Mouse (Mus musculus): ENCODE data around the gene Mepce. TPM values are rescaled to one million over a fixed set of nuclear protein-coding genes. Genes with fewer than 3 reads are reported as not detected.
"Not testable (repeated sequence)": the region's sequence is repeated elsewhere in the genome, so short reads cannot be mapped to it uniquely, and the experiment has no call there.

Mepce gene
- polyA plus RNA-seq, 1 experiment from 2014 or later, result 5.3 TPM

DNA sequence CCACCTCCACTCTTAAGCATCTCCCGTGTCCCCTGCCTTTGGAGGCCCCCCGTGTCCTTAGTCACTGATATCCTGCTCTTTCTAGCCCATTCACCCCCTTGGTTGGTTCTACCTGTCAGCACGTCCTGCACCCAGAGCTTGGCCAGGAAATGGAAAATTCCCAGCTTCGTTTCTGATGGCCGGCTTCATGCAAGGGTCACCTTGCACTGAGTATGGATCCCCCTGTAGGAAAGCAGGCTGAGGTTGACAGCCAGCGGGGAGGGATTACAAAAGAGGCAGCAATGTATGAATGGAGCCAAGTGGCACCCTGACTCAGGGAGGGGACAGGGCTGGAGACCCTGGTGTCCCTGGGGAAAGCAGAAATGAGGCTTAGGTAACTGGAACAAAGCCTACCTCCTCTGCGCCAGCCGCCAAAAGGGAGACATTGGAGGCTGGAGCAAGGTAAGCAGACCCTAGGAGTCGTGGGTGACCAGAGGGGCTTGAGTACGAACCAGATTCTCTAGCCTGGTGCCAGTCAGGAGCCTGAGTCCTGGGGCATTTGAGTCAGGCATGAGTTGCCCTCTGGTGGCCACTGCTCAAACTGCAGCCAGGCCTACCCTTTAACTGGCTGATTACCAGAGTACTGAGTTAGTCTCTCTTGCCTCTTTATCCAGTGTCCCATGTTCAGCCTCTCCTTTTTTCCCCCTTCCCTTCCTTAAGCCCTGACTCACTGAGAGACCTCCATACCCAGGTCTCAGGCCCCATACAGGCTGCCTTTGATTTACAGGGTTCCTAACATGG lies 30.4 kb downstream of the Mepce start:
- Histone ChIP-seq H3K9me3 (replicated peaks) (no peaks in the 10 kb centered on the region), H3K27ac (peak overlapping the region; percentile 74), H3K36me3 (peaks cover 24% of the 10 kb centered on the region), H3K9ac (no peak overlapping the region), H3K4me2 (peak overlapping the region; percentile 6; the same call in 1 of the 2 replicates), H3K4me1 (replicated peaks) (peaks cover 63% of the 10 kb centered on the region), H3K4me3 (no peak overlapping the region), H3K27me3 (no peaks in the 10 kb centered on the region)
- peak; percentile 24; the same call in 1 of the 2 replicates for ATAC-seq (replicated peaks; ENCODE audit: insufficient number of reproducible peaks, insufficient read depth, low FRiP score, low read depth)
- WGBS, result 32% methylated on average over 10 of the region's 10 CpGs

DNA sequence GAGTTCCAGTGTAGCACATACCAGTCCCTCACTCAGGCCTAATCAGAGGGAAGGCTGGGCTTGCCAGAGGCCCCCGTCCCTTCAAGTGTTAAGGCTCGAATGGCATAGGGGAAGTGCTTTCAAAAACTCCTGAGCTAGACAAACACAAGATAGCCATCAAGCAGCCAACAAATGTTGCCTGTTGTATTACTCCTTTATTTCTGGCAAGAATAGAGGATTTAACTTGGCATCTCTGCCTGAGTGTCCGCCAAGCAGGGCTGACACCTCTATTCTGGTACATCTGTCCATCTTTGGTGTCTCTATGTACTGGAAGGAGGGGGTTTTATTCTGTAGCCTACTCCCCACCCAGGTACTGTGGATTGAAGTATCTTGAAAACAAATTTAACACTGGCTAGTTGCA lies 31.3 kb downstream of the Mepce start:
- no peak overlapping the region for H3K4me3 ChIP-seq
- WGBS, result 47% methylated on average over 3 of the region's 3 CpGs

DNA sequence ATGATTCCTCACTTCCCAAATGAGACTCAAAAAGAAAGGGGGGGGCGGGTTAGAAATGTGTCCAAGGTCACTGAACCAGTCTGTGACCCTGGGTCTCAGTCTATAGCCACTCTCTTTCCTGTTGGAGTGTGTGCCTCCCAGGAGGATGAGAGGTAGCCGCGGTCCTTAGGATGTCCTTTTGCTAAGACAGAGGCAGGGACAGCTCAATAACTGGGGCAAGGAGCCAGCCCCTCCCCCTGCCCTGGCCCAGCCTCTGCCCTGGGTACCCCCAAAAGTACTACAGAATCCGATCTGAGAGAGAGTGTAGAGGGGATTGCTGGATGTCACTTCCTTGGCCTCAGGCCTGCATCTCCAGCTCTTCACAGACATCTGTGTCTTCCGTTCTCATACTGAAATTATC lies 32.0 kb downstream of the Mepce start:
- ATAC-seq (replicated peaks; ENCODE audit: insufficient number of reproducible peaks, insufficient read depth, low FRiP score, low read depth), result no peak
- H3K4me3 ChIP-seq, result no peak overlapping the region
- peaks cover 79% of the 10 kb centered on the region for H3K4me1 ChIP-seq (replicated peaks)
- peaks cover 31% of the 10 kb centered on the region for H3K36me3 ChIP-seq
- H3K9ac ChIP-seq, result no peak overlapping the region
- no peaks in the 10 kb centered on the region for H3K9me3 ChIP-seq (replicated peaks)
- 81% methylated on average over 5 of the region's 5 CpGs for WGBS
- peak overlapping the region; percentile 74; the same call in 1 of the 2 replicates for H3K27ac ChIP-seq
- no peak overlapping the region for H3K4me2 ChIP-seq
- no peaks in the 10 kb centered on the region for H3K27me3 ChIP-seq

More for the DNA sequence above, 31.3 kb downstream of the Mepce start:
- H3K27ac ChIP-seq, result peak overlapping the region; percentile 74; the same call in 1 of the 2 replicates
- peaks cover 31% of the 10 kb centered on the region for H3K36me3 ChIP-seq
- peaks cover 73% of the 10 kb centered on the region for H3K4me1 ChIP-seq (replicated peaks)
- no peaks in the 10 kb centered on the region for H3K27me3 ChIP-seq
- no peak for ATAC-seq (replicated peaks; ENCODE audit: insufficient number of reproducible peaks, insufficient read depth, low FRiP score, low read depth)
- H3K4me2 ChIP-seq, result no peak overlapping the region
- H3K9ac ChIP-seq, result peak overlapping the region; percentile 1; the same call in 1 of the 2 replicates
- no peaks in the 10 kb centered on the region for H3K9me3 ChIP-seq (replicated peaks)

DNA sequence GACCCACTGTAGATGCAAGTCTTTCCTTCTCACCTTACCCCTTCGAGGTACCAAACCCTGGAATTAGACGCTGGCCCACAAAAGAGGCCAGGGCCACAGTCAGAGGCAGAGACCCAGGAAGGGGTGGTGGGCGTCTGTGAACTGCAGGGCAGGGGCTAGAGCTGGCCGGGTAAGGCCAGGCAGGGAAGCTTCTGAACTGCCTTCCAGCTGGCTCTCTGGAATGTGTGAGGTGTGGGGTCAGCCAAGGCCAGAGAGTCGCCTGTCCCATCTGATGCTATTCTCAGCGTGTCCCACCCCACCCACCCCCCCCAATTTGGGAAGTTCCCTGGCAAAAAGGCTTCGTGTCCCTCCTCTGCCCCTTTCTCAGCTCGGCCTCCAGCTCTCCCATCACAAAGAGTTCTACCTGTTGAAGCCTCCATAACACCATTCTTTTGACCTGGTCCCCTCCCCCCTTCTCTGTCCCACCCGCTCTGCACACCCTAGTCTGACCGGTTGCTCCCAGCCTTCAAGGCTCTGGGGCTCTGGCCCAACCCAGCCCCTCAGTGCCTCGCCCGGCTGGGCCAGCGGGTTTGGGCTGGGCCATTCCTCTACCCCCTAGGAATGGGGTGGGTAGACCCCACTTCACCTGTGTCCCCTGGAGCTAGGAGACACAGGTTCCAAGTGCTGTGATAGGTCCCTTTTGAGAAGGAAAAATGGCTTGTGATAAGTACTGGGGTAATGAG lies 34.2 kb downstream of the Mepce start:
- H3K9me3 ChIP-seq (replicated peaks), result no peaks in the 10 kb centered on the region
- no peak for ATAC-seq (replicated peaks; ENCODE audit: insufficient number of reproducible peaks, insufficient read depth, low FRiP score, low read depth)
- H3K27ac ChIP-seq, result peak overlapping the region; percentile 59
- H3K36me3 ChIP-seq, result peaks cover 19% of the 10 kb centered on the region
- peaks cover 79% of the 10 kb centered on the region for H3K4me1 ChIP-seq (replicated peaks)
- no peak overlapping the region for H3K4me3 ChIP-seq
- H3K4me2 ChIP-seq, result peak overlapping the region; percentile 19; the same call in 1 of the 2 replicates
- 0 out of 2 replicates have a peak overlapping the region, but pooled peaks have one; percentile 23 for H3K9ac ChIP-seq
- WGBS, result 56% methylated on average over 13 of the region's 13 CpGs
- no peaks in the 10 kb centered on the region for H3K27me3 ChIP-seq

DNA sequence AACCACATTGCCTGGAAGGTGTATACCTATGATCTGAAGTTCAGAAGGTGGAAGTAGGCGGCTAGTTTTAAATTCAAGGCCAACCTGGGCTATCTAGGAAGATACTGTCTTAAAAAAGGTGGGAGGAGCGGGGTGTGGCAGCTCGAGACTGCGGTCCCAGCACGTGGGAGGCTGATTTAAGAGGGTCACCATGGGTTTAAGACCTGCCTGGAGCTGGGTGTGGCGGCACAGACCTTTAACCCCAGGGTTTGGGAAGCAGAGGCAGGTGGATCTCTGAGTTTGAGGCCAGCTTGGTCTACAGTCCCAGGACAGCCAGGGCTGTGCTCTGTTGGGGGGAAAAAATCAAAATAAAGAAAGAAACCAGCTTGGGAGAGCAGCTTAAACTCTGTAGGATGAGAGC lies 35.5 kb downstream of the Mepce start:
- H3K4me1 ChIP-seq (replicated peaks), result peaks cover 75% of the 10 kb centered on the region
- WGBS, result 85% methylated on average over 6 of the region's 6 CpGs
- no peak overlapping the region for H3K9ac ChIP-seq
- no peak overlapping the region for H3K4me3 ChIP-seq
- H3K36me3 ChIP-seq, result peaks cover 13% of the 10 kb centered on the region; the same call in 1 of the 2 replicates
- peak overlapping the region; percentile 82 for H3K27ac ChIP-seq
- ATAC-seq (replicated peaks; ENCODE audit: insufficient number of reproducible peaks, insufficient read depth, low FRiP score, low read depth), result no peak
- no peaks in the 10 kb centered on the region for H3K9me3 ChIP-seq (replicated peaks)
- no peak overlapping the region for H3K4me2 ChIP-seq
- H3K27me3 ChIP-seq, result no peaks in the 10 kb centered on the region

DNA sequence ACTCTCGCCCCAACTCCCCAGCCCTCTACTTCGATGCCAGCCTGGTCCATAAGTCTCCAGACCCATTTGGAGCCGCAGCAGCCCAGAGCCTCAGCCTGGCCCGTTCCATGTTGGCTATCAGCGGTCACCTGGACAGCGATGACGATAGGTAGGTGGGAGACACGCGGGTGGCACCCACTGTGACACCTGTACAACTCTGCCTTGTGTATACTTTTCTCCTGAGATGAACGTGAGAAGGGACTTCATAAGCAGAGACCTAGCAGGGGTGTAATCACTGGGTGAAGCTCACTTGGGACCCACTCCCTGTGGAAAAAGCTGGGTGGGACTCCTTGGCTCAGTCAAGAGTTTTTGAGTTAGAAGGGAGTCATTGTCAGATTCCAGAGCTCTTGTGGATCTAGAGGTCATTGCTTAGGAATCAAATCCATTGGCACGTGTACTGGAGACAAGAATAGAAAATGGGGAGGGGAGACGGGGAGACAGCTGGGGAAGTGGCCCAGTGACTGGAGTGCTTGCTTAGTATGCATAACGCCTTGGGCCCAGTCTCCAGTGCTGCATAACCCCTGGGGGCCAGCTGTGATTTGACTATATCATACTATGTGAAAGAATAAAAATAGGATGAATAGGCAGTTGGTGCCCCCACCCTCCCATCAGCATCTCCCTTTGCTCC lies 36.1 kb downstream of the Mepce start:
- H3K9me3 ChIP-seq (replicated peaks), result no peaks in the 10 kb centered on the region
- 80% methylated on average over 13 of the region's 13 CpGs for WGBS
- H3K4me1 ChIP-seq (replicated peaks), result peaks cover 68% of the 10 kb centered on the region
- no peaks in the 10 kb centered on the region for H3K27me3 ChIP-seq
- peaks cover 13% of the 10 kb centered on the region; the same call in 1 of the 2 replicates for H3K36me3 ChIP-seq
- H3K4me2 ChIP-seq, result 0 out of 2 replicates have a peak overlapping the region, but pooled peaks have one; percentile 14
- peak overlapping the region; percentile 82 for H3K27ac ChIP-seq
- ATAC-seq (replicated peaks; ENCODE audit: insufficient number of reproducible peaks, insufficient read depth, low FRiP score, low read depth), result no peak
- no peak overlapping the region for H3K4me3 ChIP-seq
- no peak overlapping the region for H3K9ac ChIP-seq

DNA sequence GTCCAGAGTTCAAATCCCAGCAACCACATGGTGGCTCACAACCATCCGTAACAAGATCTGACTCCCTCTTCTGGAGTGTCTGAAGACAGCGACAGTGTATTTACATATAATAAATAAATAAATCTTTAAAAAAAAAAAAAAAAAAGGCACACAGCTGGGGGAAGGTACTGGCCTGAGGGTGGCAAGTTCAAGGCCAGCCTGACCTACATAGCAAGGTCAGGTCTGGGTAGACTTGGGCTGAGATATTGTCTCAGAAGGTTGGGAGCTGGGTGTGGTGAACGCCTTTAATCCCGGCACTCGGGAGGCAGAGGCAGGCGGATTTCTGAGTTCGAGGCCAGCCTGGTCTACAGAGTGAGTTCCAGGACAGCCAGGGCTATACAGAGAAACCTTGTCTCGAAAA lies 37.2 kb downstream of the Mepce start:
- not testable (repeated sequence) for H3K9me3 ChIP-seq (replicated peaks); H3K4me2 ChIP-seq; H3K27me3 ChIP-seq; ATAC-seq (replicated peaks; ENCODE audit: insufficient number of reproducible peaks, insufficient read depth, low FRiP score, low read depth); H3K4me3 ChIP-seq; H3K9ac ChIP-seq
- peaks cover 13% of the 10 kb centered on the region; the same call in 1 of the 2 replicates for H3K36me3 ChIP-seq
- WGBS, result 92% methylated on average over 6 of the region's 8 CpGs
- peak overlapping the region; percentile 82; the same call in 1 of the 2 replicates for H3K27ac ChIP-seq
- peaks cover 61% of the 10 kb centered on the region for H3K4me1 ChIP-seq (replicated peaks)

DNA sequence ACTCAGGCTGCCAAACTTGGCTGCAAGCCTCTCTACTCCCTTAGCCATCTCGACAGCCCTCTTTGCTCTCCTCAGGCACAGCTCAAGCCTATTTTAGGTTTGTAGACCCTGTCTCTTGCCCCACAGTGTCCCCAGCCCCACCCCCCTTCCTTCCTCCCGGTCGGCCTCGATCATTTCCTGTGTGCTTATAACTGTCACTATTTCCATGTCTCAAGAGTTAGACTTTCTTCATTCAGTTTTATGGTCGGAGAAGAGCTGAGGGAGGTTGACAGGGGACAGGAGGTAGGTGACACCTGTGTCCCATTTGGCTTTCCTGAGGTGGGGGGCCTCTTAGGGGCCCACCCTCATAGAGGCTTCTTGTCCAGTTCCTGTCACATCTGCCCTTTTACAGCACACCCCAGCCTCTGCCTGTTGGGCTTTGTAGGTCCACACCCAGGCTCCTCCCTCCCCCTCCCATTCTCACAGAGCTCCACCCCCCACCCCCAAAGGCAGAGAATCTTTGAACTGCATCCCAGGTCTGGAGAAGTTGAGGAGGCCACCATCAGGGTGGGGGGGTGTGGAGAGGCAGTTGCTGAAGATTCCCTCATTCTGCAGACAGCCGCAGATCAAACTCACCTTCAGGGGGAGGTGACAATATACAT lies 38.1 kb downstream of the Mepce start:
- WGBS, result 36% methylated on average over 6 of the region's 6 CpGs
- H3K36me3 ChIP-seq, result peaks cover 13% of the 10 kb centered on the region; the same call in 1 of the 2 replicates
- peak overlapping the region; percentile 83 for H3K4me3 ChIP-seq
- H3K4me2 ChIP-seq, result peak overlapping the region; percentile 98
- no peaks in the 10 kb centered on the region for H3K9me3 ChIP-seq (replicated peaks)
- no peaks in the 10 kb centered on the region for H3K27me3 ChIP-seq
- H3K27ac ChIP-seq, result peak overlapping the region; percentile 98
- peaks cover 59% of the 10 kb centered on the region for H3K4me1 ChIP-seq (replicated peaks)
- no peak overlapping the region for H3K9ac ChIP-seq
- no peak for ATAC-seq (replicated peaks; ENCODE audit: insufficient number of reproducible peaks, insufficient read depth, low FRiP score, low read depth)

DNA sequence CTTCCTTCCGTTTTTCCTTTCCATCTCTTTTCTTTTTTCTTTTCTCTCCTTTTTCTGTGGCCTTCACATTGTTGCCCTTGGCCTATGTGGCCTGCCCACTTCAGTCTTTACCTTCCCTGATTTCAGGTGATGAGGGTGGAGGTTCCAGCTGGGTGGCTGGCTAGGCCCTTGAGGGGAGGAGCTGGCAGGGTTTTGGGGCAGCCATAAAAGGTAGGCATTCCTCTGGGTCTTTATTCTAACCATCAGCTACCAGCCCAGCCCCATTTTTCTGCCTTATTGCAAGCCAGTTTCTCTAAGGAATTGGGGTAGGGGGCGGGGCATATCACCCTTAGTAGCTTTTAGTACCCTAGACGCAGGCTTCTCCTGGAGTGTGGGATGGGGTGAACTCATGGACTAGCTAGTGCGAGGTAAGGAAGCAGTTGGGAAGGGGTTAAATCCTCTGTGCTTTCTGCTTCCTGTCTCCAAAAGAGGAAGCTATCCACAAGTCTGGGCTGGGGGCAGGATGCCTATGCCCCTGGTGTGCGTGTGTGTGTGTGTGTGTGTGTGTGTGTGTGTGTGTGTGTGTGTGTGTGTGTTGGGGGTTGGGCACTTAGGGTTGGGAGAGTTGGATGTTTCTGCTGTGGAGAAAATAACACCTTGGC lies 39.2 kb downstream of the Mepce start:
- Histone ChIP-seq H3K4me1 (replicated peaks) (peaks cover 53% of the 10 kb centered on the region), H3K9ac (peak overlapping the region; percentile 58), H3K27ac (peak overlapping the region; percentile 98), H3K36me3 (peaks cover 13% of the 10 kb centered on the region; the same call in 1 of the 2 replicates), H3K9me3 (replicated peaks) (no peaks in the 10 kb centered on the region), H3K4me3 (peak overlapping the region; percentile 83), H3K4me2 (peak overlapping the region; percentile 98), H3K27me3 (no peaks in the 10 kb centered on the region)
- ATAC-seq (replicated peaks; ENCODE audit: insufficient number of reproducible peaks, insufficient read depth, low FRiP score, low read depth), result no peak
- WGBS, result 23% methylated on average over 5 of the region's 5 CpGs

DNA sequence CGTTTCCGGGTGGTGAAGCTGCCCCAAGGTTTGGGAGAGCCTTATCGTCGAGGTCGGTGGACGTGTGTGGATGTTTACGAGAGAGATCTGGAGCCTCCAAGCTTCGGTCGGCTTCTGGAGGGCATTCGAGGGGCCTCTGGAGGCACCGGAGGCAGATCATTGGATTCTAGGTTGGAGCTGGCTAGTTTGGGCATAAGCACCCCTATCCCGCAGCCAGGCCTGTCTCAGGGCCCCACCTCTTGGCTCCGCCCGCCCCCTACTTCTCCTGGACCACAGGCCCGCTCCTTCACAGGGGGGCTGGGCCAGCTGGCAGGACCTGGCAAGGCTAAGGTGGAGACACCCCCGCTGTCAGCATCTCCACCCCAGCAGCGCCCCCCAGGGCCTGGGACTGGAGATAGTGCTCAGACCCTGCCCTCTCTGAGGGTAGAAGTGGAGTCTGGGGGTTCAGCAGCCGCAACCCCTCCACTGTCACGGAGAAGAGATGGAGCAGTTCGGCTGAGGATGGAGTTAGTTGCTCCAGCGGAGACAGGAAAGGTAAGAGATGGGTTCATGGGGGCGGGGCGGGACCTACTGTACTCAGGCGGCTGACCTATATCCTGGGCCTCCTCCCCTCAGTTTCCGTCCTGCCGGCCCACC lies 40.0 kb downstream of the Mepce start:
- peak overlapping the region; percentile 98 for H3K27ac ChIP-seq
- peak overlapping the region; percentile 91 for H3K9ac ChIP-seq
- peak overlapping the region; percentile 83 for H3K4me3 ChIP-seq
- no peaks in the 10 kb centered on the region for H3K9me3 ChIP-seq (replicated peaks)
- peaks cover 10% of the 10 kb centered on the region; the same call in 1 of the 2 replicates for H3K36me3 ChIP-seq
- H3K4me1 ChIP-seq (replicated peaks), result peaks cover 46% of the 10 kb centered on the region
- H3K4me2 ChIP-seq, result peak overlapping the region; percentile 98
- 1% methylated on average over 26 of the region's 26 CpGs for WGBS
- H3K27me3 ChIP-seq, result no peaks in the 10 kb centered on the region
- no peak for ATAC-seq (replicated peaks; ENCODE audit: insufficient number of reproducible peaks, insufficient read depth, low FRiP score, low read depth)

Measured in heart, embryonic 15.5 days (tissue).